Mouse (Mus musculus): ENCODE measurements around the gene Ccdc155.
A peak's percentile ranks its signal among the peaks of the same experiment; 100 is the strongest.
"Not testable (repeated sequence)": the region's sequence is repeated elsewhere in the genome, so short reads cannot be mapped to it uniquely, and the experiment has no call there.

Ccdc155 gene

GRCm38 (mm10) chr7:45162996-45163615, 41.6 kb downstream of the Ccdc155 start:
- DNase-seq, result no peak

- DNase-seq, result no peak
These were observed 42.1 kb downstream of the Ccdc155 start for GRCm38 (mm10) chr7:45162551-45162950.

- peak; percentile 88 for DNase-seq
These were observed 42.8 kb downstream of the Ccdc155 start for GRCm38 (mm10) chr7:45161612-45162473.

GRCm38 (mm10) chr7:45160866-45161265, 43.8 kb downstream of the Ccdc155 start:
- no peak for DNase-seq

- DNase-seq, result no peak
These were observed 44.3 kb downstream of the Ccdc155 start for GRCm38 (mm10) chr7:45160316-45160800.

- no peak for DNase-seq
These were observed 45.7 kb downstream of the Ccdc155 start for GRCm38 (mm10) chr7:45158991-45159390.

- DNase-seq, result no peak
These were observed 47.2 kb downstream of the Ccdc155 start for GRCm38 (mm10) chr7:45157459-45157858.

GRCm38 (mm10) chr7:45156206-45156605, 48.5 kb downstream of the Ccdc155 start:
- no peak for DNase-seq

- no peak for DNase-seq
These were observed 49.1 kb downstream of the Ccdc155 start for GRCm38 (mm10) chr7:45155590-45155989.

- DNase-seq, result peak; percentile 67
These were observed 49.6 kb downstream of the Ccdc155 start for GRCm38 (mm10) chr7:45154993-45155514.

- peak; percentile 99 for DNase-seq
These were observed 50.3 kb downstream of the Ccdc155 start, which contains the start of the genes Pih1d1 and Aldh16a1 for GRCm38 (mm10) chr7:45154096-45154992. TSS of gene Pih1d1 (plus strand) at chr7:45154303. TSS of gene Aldh16a1 (minus strand) at chr7:45154584.

- DNase-seq, result no peak
These were observed 51.1 kb downstream of the Ccdc155 start for GRCm38 (mm10) chr7:45153586-45153985.

GRCm38 (mm10) chr7:45153052-45153451, 51.6 kb downstream of the Ccdc155 start:
- not testable (repeated sequence) for DNase-seq

GRCm38 (mm10) chr7:45151303-45151702, 53.4 kb downstream of the Ccdc155 start:
- peak; percentile 77 for DNase-seq

- no peak for DNase-seq
These were observed 54.4 kb downstream of the Ccdc155 start for GRCm38 (mm10) chr7:45150321-45150720.

- DNase-seq, result peak; percentile 56
These were observed 55.1 kb downstream of the Ccdc155 start for GRCm38 (mm10) chr7:45149545-45149944.

- peak; percentile 25 for DNase-seq
These were observed 56.1 kb downstream of the Ccdc155 start for GRCm38 (mm10) chr7:45148534-45149098.

GRCm38 (mm10) chr7:45147899-45148298, 56.8 kb downstream of the Ccdc155 start:
- no peak for DNase-seq

GRCm38 (mm10) chr7:45147267-45147666, 57.4 kb downstream of the Ccdc155 start:
- DNase-seq, result no peak

- DNase-seq, result no peak
These were observed 59.2 kb downstream of the Ccdc155 start for GRCm38 (mm10) chr7:45145460-45145859.

GRCm38 (mm10) chr7:45144368-45145174, 60.1 kb downstream of the Ccdc155 start:
- DNase-seq, result peak; percentile 57
